Mouse (Mus musculus): ENCODE measurements around the gene 5530401A14Rik. TPM values are rescaled to one million over a fixed set of nuclear protein-coding genes. Genes with fewer than 3 reads are reported as not detected.

The 5530401A14Rik gene
- total and polyA plus RNA-seq, 3 experiments: not detected

- TF ChIP-seq ELF1 (IDR thresholded peaks at IDR 0.05; ENCODE audit: low read depth, low read length) (no peak), ETS1 (IDR thresholded peaks at IDR 0.05; ENCODE audit: low read depth, low read length) (no peak), NELFE (IDR thresholded peaks at IDR 0.05; ENCODE audit: low read depth, low read length) (no peak), TCF12 (IDR thresholded peaks at IDR 0.05; ENCODE audit: low read depth, low read length) (no peak), POLR2A (IDR thresholded peaks at IDR 0.05; ENCODE audit: control insufficient read depth in 1 of 2, insufficient read depth in 1 of 2, low read depth in 1 of 2, low read length in 2 of 2, poor library complexity in 1 of 2) (no peak), NRF1 (IDR thresholded peaks at IDR 0.05; ENCODE audit: insufficient read depth, low read depth, low read length, poor library complexity, severe bottlenecking) (no peak)
- no peaks in the 10 kb centered on the region for H3K36me3 ChIP-seq (ENCODE audit: control insufficient read depth in 1 of 2, insufficient read depth in 2 of 2, low read length in 2 of 2)
- no peak for DNase-seq (ENCODE audit: low read depth, low spot score)
- no peak overlapping the region for H3K27ac ChIP-seq (ENCODE audit: control insufficient read depth, low read depth, low read length)
- H3K9ac ChIP-seq (ENCODE audit: control insufficient read depth, low read depth, low read length, poor library complexity, severe bottlenecking): no peak overlapping the region
- no peaks in the 10 kb centered on the region for H3K27me3 ChIP-seq (ENCODE audit: control insufficient read depth in 1 of 2, insufficient read depth in 2 of 2, low read length in 2 of 2)
- H3K9me3 ChIP-seq (replicated peaks; ENCODE audit: insufficient read depth, low read length): no peaks in the 10 kb centered on the region
- no peak overlapping the region for H3K4me3 ChIP-seq (ENCODE audit: control insufficient read depth in 1 of 2, insufficient read depth in 1 of 2, low read depth in 2 of 2, low read length in 2 of 2)
- no peaks in the 10 kb centered on the region for H3K79me2 ChIP-seq (ENCODE audit: control insufficient read depth, insufficient read depth, low read length, poor library complexity)
- H3K4me1 ChIP-seq (ENCODE audit: control insufficient read depth in 1 of 2, insufficient read depth in 2 of 2, low read length in 2 of 2): no peaks in the 10 kb centered on the region
These were observed 62.6 kb downstream of the 5530401A14Rik start for GRCm38 (mm10) chr11:81923096-81923495.

- Histone ChIP-seq H3K4me1 (ENCODE audit: control insufficient read depth in 1 of 2, insufficient read depth in 2 of 2, low read length in 2 of 2) (no peaks in the 10 kb centered on the region), H3K4me3 (ENCODE audit: control insufficient read depth in 1 of 2, insufficient read depth in 1 of 2, low read depth in 2 of 2, low read length in 2 of 2) (no peak overlapping the region), H3K27me3 (ENCODE audit: control insufficient read depth in 1 of 2, insufficient read depth in 2 of 2, low read length in 2 of 2) (no peaks in the 10 kb centered on the region), H3K9ac (ENCODE audit: control insufficient read depth, low read depth, low read length, poor library complexity, severe bottlenecking) (no peak overlapping the region), H3K79me2 (ENCODE audit: control insufficient read depth, insufficient read depth, low read length, poor library complexity) (no peaks in the 10 kb centered on the region), H3K27ac (ENCODE audit: control insufficient read depth, low read depth, low read length) (no peak overlapping the region), H3K36me3 (ENCODE audit: control insufficient read depth in 1 of 2, insufficient read depth in 2 of 2, low read length in 2 of 2) (no peaks in the 10 kb centered on the region), H3K9me3 (replicated peaks; ENCODE audit: insufficient read depth, low read length) (no peaks in the 10 kb centered on the region)
- no peak for DNase-seq (ENCODE audit: low read depth, low spot score)
- TF ChIP-seq SIN3A (IDR thresholded peaks at IDR 0.05; ENCODE audit: low read length) (no peak), GATA1 (IDR thresholded peaks at IDR 0.05; ENCODE audit: low read depth, low read length) (no peak), ZMIZ1 (IDR thresholded peaks at IDR 0.05; ENCODE audit: low read depth, low read length) (no peak), POLR2A (IDR thresholded peaks at IDR 0.05; ENCODE audit: control insufficient read depth in 1 of 2, insufficient read depth in 1 of 2, low read depth in 1 of 2, low read length in 2 of 2, poor library complexity in 1 of 2) (no peak), USF1 (IDR thresholded peaks at IDR 0.05; ENCODE audit: low read depth, low read length) (no peak), E2F4 (IDR thresholded peaks at IDR 0.05; ENCODE audit: borderline replicate concordance, low read depth, low read length) (no peak), SMC3 (IDR thresholded peaks at IDR 0.05; ENCODE audit: low read depth, low read length) (no peak), MYB (IDR thresholded peaks at IDR 0.05; ENCODE audit: low read depth, low read length) (no peak), ZNF384 (IDR thresholded peaks at IDR 0.05; ENCODE audit: low read depth, low read length) (no peak)
These were observed 63.2 kb downstream of the 5530401A14Rik start for GRCm38 (mm10) chr11:81923626-81924025.

GRCm38 (mm10) chr11:81926393-81926792 is 65.9 kb downstream of the 5530401A14Rik start:
- Histone ChIP-seq H3K9me3 (replicated peaks; ENCODE audit: insufficient read depth, low read length) (no peaks in the 10 kb centered on the region), H3K9ac (ENCODE audit: control insufficient read depth, low read depth, low read length, poor library complexity, severe bottlenecking) (no peak overlapping the region), H3K36me3 (ENCODE audit: control insufficient read depth in 1 of 2, insufficient read depth in 2 of 2, low read length in 2 of 2) (no peaks in the 10 kb centered on the region), H3K4me1 (ENCODE audit: control insufficient read depth in 1 of 2, insufficient read depth in 2 of 2, low read length in 2 of 2) (no peaks in the 10 kb centered on the region), H3K27ac (ENCODE audit: control insufficient read depth, low read depth, low read length) (no peak overlapping the region), H3K4me3 (ENCODE audit: control insufficient read depth in 1 of 2, insufficient read depth in 1 of 2, low read depth in 2 of 2, low read length in 2 of 2) (no peak overlapping the region), H3K79me2 (ENCODE audit: control insufficient read depth, insufficient read depth, low read length, poor library complexity) (no peaks in the 10 kb centered on the region), H3K27me3 (ENCODE audit: control insufficient read depth in 1 of 2, insufficient read depth in 2 of 2, low read length in 2 of 2) (no peaks in the 10 kb centered on the region)
- DNase-seq (ENCODE audit: low read depth, low spot score): no peak
- TF ChIP-seq USF2 (IDR thresholded peaks at IDR 0.05; ENCODE audit: borderline replicate concordance in 1 of 2, insufficient read depth in 1 of 2, low read depth in 1 of 2, low read length in 2 of 2) (no peak), KAT2A (conservative IDR thresholded peaks at IDR 0.05; ENCODE audit: low read depth, low read length) (no peak), CHD2 (IDR thresholded peaks at IDR 0.05; ENCODE audit: low read length) (no peak), MAZ (IDR thresholded peaks at IDR 0.05; ENCODE audit: low read depth, low read length) (no peak), BHLHE40 (IDR thresholded peaks at IDR 0.05; ENCODE audit: borderline replicate concordance, low read depth, low read length) (no peak), GATA1 (IDR thresholded peaks at IDR 0.05; ENCODE audit: low read depth, low read length) (no peak), ELF1 (IDR thresholded peaks at IDR 0.05; ENCODE audit: low read depth, low read length) (no peak), MAX (IDR thresholded peaks at IDR 0.05; ENCODE audit: low read length) (no peak), EP300 (IDR thresholded peaks at IDR 0.05; ENCODE audit: low read depth in 1 of 2, low read length in 2 of 2) (no peak), ZNF384 (IDR thresholded peaks at IDR 0.05; ENCODE audit: low read depth, low read length) (no peak), RCOR1 (IDR thresholded peaks at IDR 0.05; ENCODE audit: low read depth, low read length) (no peak), SIN3A (IDR thresholded peaks at IDR 0.05; ENCODE audit: low read length) (no peak), SMC3 (IDR thresholded peaks at IDR 0.05; ENCODE audit: low read depth, low read length) (no peak), ZKSCAN1 (IDR thresholded peaks at IDR 0.05; ENCODE audit: low read depth, low read length) (no peak), CHD1 (IDR thresholded peaks at IDR 0.05; ENCODE audit: low read depth, low read length) (no peak), MYB (IDR thresholded peaks at IDR 0.05; ENCODE audit: low read depth, low read length) (no peak), ZMIZ1 (IDR thresholded peaks at IDR 0.05; ENCODE audit: low read depth, low read length) (no peak), MEF2A (IDR thresholded peaks at IDR 0.05; ENCODE audit: extremely low read depth, insufficient replicate concordance, low read depth, low read length, poor library complexity, severe bottlenecking) (no peak)
